Mouse (Mus musculus): ENCODE data around the gene Msh6. TPM values are rescaled to one million over a fixed set of nuclear protein-coding genes. Genes with fewer than 3 reads are reported as not detected.

Gene Msh6
- polyA plus RNA-seq, 1 experiment from 2014 or later, result 30.2 TPM

GRCm38 (mm10) chr17:88034418-88034817 is 59.6 kb downstream of the Msh6 start:
- ATAC-seq, result peak; percentile 71
- Histone ChIP-seq H3K36me3 (ENCODE audit: control insufficient read depth, insufficient read depth, low read length) (no peaks in the 10 kb centered on the region), H3K4me2 (ENCODE audit: low read depth, low read length) (no peak overlapping the region), H3K4me1 (ENCODE audit: control insufficient read depth, insufficient read depth, low read length) (peaks cover 3% of the 10 kb centered on the region; the same call in 1 of the 2 replicates), H3K27ac (ENCODE audit: low read length) (no peak overlapping the region), H3K9me3 (ENCODE audit: control insufficient read depth, low read length) (no peaks in the 10 kb centered on the region), H3K4me3 (ENCODE audit: low read length) (no peak overlapping the region), H3K27me3 (replicated peaks; ENCODE audit: control insufficient read depth, insufficient read depth, low read length) (no peaks in the 10 kb centered on the region), H3K9ac (ENCODE audit: low read depth, low read length) (no peak overlapping the region)
- 70% methylated on average over 4 of the region's 4 CpGs for WGBS

Other genes with a start within 250 kb of the Msh6 start
- not detected in 2 replicates for gene Kcnk12, start 177.1 kb upstream of the Msh6 start, polyA plus RNA-seq (2015; fragmentation: Nextera tagmentation; extraction: Ambion mirVana)
- not detected in 2 replicates for gene Rpl36-ps4, start 54.1 kb upstream of the Msh6 start, polyA plus RNA-seq (2015; fragmentation: Nextera tagmentation; extraction: Ambion mirVana)
- 8.0 and 8.3 TPM in 2 replicates for gene Fbxo11, start 90.2 kb downstream of the Msh6 start, polyA plus RNA-seq (2015; fragmentation: Nextera tagmentation; extraction: Ambion mirVana)

All from intestine, embryonic 16.5 days (tissue).